Mouse (Mus musculus) CH12.LX (cell line): ENCODE data around the gene Gbe1. TPM values are rescaled to one million over a fixed set of nuclear protein-coding genes. Genes with fewer than 3 reads are reported as not detected.

Experiments used
- DNase-seq: peaks from one replicate; pipeline ENCODE4 v3.0.0-alpha.2; 2013; ENCODE audit errors: extremely low read depth
- H3K27ac ChIP-seq: 2 replicates; pipeline ENCODE4 v1.5.1; 2012; ENCODE audit warnings: low read depth, mild to moderate bottlenecking, control low read depth, moderate library complexity; ENCODE audit not compliant: insufficient read depth
- H3K27me3 ChIP-seq: replicated peaks from 2 replicates; pipeline ENCODE3; 2012; ENCODE audit warnings: inconsistent platforms
- H3K36me3 ChIP-seq, 2 experiments: replicated peaks in 1 of 2; 2 replicates each; pipeline versions ENCODE3 to v1.6.1; 2012; ENCODE audit warnings: inconsistent platforms in 1 of 2, low read length in 1 of 2, mild to moderate bottlenecking in 1 of 2, mixed read lengths in 1 of 2, moderate library complexity in 1 of 2; ENCODE audit not compliant: control insufficient read depth in 1 of 2, insufficient read depth in 1 of 2
- H3K4me1 ChIP-seq, 2 experiments: 2 replicates each; pipeline ENCODE4 v1.6.1; 2012; ENCODE audit warnings: inconsistent platforms in 1 of 2, moderate library complexity in 1 of 2; ENCODE audit not compliant: insufficient read depth in 2 of 2, control insufficient read depth in 1 of 2
- H3K4me2 ChIP-seq: 2 replicates; pipeline ENCODE4 v1.6.1; 2012; ENCODE audit warnings: low read depth, mild to moderate bottlenecking, control low read depth; ENCODE audit not compliant: poor library complexity, insufficient read depth, severe bottlenecking
- H3K4me3 ChIP-seq, 3 experiments: fragments of 150-350 bp in 1 of 3; sonication (generic) in 1 of 3; replicated peaks in 1 of 3; 2 replicates each; pipeline versions ENCODE3 to v1.5.1; 2011 to 2012; ENCODE audit warnings: low read depth in 2 of 3, low read length in 2 of 3, mild to moderate bottlenecking in 2 of 3, moderate library complexity in 2 of 3, control low read depth in 1 of 3, improper control_type of control experiment in 1 of 3, inconsistent platforms in 1 of 3, mixed read lengths in 1 of 3; ENCODE audit not compliant: poor library complexity in 1 of 3
- H3K79me2 ChIP-seq: replicated peaks from 2 replicates; pipeline ENCODE4 v1.6.1; 2012; ENCODE audit warnings: mild to moderate bottlenecking, moderate library complexity; ENCODE audit not compliant: control insufficient read depth, poor library complexity, insufficient read depth, severe bottlenecking; ENCODE audit errors: extremely low read depth
- H3K9ac ChIP-seq: 2 replicates; pipeline ENCODE4 v1.6.1; 2012; ENCODE audit warnings: low read depth, mild to moderate bottlenecking, control low read depth, moderate library complexity; ENCODE audit not compliant: insufficient read depth
- H3K9me3 ChIP-seq: replicated peaks from 2 replicates; pipeline ENCODE3; 2012; ENCODE audit warnings: low read length, inconsistent platforms, mixed read lengths
- CHD1 ChIP-seq: IDR thresholded peaks from 2 replicates; pipeline ENCODE4 v1.6.1; 2012; ENCODE audit warnings: low read depth, low read length, improper control_type of control experiment, inconsistent platforms
- CHD2 ChIP-seq: IDR thresholded peaks from 2 replicates; pipeline ENCODE4 v1.6.1; 2011; ENCODE audit warnings: low read length, improper control_type of control experiment
- IRF4 ChIP-seq: IDR thresholded peaks from 2 replicates; pipeline ENCODE4 v1.6.1; 2014; ENCODE audit warnings: low read depth, mild to moderate bottlenecking, inconsistent platforms, low read length, improper control_type of control experiment
- POLR2A ChIP-seq: IDR thresholded peaks from 2 replicates; pipeline ENCODE4 v1.6.1; 2011; ENCODE audit warnings: low read depth, mild to moderate bottlenecking, improper control_type of control experiment, low read length
- SMC3 ChIP-seq: IDR thresholded peaks from 2 replicates; pipeline ENCODE4 v1.6.1; 2011; ENCODE audit warnings: low read depth, low read length, improper control_type of control experiment
- USF2 ChIP-seq: conservative IDR thresholded peaks from 2 replicates; pipeline ENCODE4 v1.6.1; 2011; ENCODE audit warnings: low read depth, low read length, improper control_type of control experiment
- ZKSCAN1 ChIP-seq: IDR thresholded peaks from 2 replicates; pipeline ENCODE4 v1.6.1; 2012; ENCODE audit warnings: low read depth, inconsistent platforms, low read length, improper control_type of control experiment, borderline replicate concordance
- ZMIZ1 ChIP-seq: IDR thresholded peaks from 2 replicates; pipeline ENCODE4 v1.6.1; 2012; ENCODE audit warnings: low read depth, mild to moderate bottlenecking, inconsistent platforms, low read length, improper control_type of control experiment
- ZNF384 ChIP-seq: IDR thresholded peaks from 2 replicates; pipeline ENCODE4 v1.6.1; 2012; ENCODE audit warnings: low read depth, low read length, improper control_type of control experiment, inconsistent platforms
- dilution Hi-C: fragments of 300-500 bp; cut with MboI; formaldehyde crosslinking; loops from 2 replicates; pipeline ENCODE4 v1.14.3; 2020; ENCODE audit warnings: low sequenced_read_pairs; ENCODE audit not compliant: extremely low pct_unique_long_range_greater_than_20kb, extremely low pct_ligation_motif_present
- in situ Hi-C: fragments of 300-500 bp; cut with MboI; formaldehyde crosslinking; loops from 3 replicates; pipeline ENCODE4 v1.14.3; 2019; ENCODE audit warnings: low sequenced_read_pairs, low pct_ligation_motif_present, low pct_unique_long_range_greater_than_20kb, mixed read lengths
- polyA plus RNA-seq: library from polyadenylated mRNA; unstranded; fragments of >175 nt; gene quantifications from 2 replicates; pipeline ENCODE4 v1.2.1, GENCODE M21; 2012; ENCODE audit warnings: low read depth; ENCODE audit not compliant: insufficient read length
- total RNA-seq, 2 experiments: library from RNA; depleted of rRNA; stranded (reverse); fragments of 300-350 nt in 1 of 2; fragments of >200 nt in 1 of 2; gene quantifications; 2 replicates each; pipeline ENCODE4 v1.2.3; 2012 to 2014

The Gbe1 gene
- total and polyA plus RNA-seq, 3 experiments = not detected

DNA sequence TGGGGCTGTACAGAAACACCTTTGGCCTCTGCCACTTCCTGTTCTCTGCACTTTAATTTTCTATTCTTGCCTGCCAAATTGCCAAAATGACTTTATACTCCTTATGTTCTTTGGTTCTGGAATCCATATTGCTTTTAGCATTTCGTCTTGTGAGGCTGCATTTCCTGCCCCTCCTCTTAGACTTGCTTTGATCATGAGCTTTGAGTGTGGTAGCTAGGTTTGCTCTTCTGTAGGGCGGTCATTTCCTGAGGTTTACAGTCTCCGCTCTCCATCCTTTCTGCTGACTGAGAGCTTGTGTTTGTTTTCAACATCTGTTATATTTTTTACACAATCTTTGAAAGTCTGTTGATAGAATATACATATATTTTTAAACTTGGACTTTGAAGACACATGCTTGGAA is 107.3 kb downstream of the Gbe1 start:
- Histone ChIP-seq H3K9ac (no peak overlapping the region), H3K27ac (no peak overlapping the region), H3K36me3 (no peaks in the 10 kb centered on the region), H3K4me1 (no peaks in the 10 kb centered on the region), H3K27me3 (no peaks in the 10 kb centered on the region), H3K4me2 (no peak overlapping the region), H3K9me3 (peaks cover 46% of the 10 kb centered on the region), H3K79me2 (no peaks in the 10 kb centered on the region), H3K4me3 (no peak overlapping the region)
- in situ Hi-C loops = no loop called here
- TF ChIP-seq ZNF384 (no peak), POLR2A (no peak), CHD2 (no peak)
- dilution Hi-C loops = no loop called here
- no peak for DNase-seq

DNA sequence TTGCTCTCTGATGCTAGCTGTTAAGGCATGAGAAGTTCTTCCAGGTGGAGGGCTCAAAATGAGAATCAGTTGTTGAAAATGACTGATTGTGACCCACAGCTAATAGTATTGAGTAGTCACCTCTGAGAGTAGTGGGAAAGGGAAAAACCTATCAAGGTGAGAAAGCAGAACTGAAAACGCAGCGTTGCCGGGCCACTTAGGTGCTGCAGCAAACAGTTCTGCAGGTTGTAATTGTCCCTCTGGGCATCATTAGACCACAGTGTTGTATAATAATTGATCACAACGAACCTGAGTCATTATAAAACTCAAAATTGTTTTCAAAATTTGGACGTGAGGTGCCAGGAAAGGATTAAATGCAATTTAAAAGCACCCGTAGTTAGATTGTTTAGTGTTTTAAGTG is 135.8 kb downstream of the Gbe1 start:
- no peaks in the 10 kb centered on the region for H3K79me2 ChIP-seq
- H3K27me3 ChIP-seq = no peaks in the 10 kb centered on the region
- H3K27ac ChIP-seq = no peak overlapping the region
- no peak overlapping the region for H3K4me2 ChIP-seq
- no peak overlapping the region for H3K9ac ChIP-seq
- DNase-seq = no peak
- H3K4me1 ChIP-seq = no peaks in the 10 kb centered on the region
- in situ Hi-C loops = no loop called here
- dilution Hi-C loops = no loop called here
- no peaks in the 10 kb centered on the region for H3K36me3 ChIP-seq
- peaks cover 61% of the 10 kb centered on the region for H3K9me3 ChIP-seq
- H3K4me3 ChIP-seq = no peak overlapping the region
- TF ChIP-seq SMC3 = no peak
- no peak for TF ChIP-seq ZMIZ1
- no peak for TF ChIP-seq IRF4

DNA sequence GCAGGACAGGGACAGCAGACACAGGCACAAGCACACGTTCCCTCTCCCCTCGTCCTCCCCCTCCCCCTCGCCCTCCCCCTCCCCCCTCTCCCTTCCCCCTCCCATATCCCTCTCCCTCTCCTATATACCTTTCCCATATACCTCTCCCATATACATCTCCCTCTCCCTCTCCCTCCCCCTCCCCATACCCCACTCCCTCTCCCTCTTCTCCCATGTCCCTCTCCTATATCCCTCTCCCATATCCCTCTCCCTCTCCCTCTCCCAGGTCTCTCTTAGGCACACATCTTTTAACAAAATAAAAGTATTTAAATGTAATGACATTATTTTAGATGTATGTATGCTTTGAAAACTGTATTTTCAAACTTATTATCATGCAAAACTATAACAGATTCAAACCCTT is 161.8 kb downstream of the Gbe1 start:
- no peak overlapping the region for H3K27ac ChIP-seq
- peaks cover 36% of the 10 kb centered on the region for H3K9me3 ChIP-seq
- H3K4me3 ChIP-seq = no peak overlapping the region
- H3K4me2 ChIP-seq = no peak overlapping the region
- H3K27me3 ChIP-seq = no peaks in the 10 kb centered on the region
- no peak for DNase-seq
- H3K4me1 ChIP-seq = no peaks in the 10 kb centered on the region
- H3K9ac ChIP-seq = no peak overlapping the region
- H3K36me3 ChIP-seq = no peaks in the 10 kb centered on the region
- no peaks in the 10 kb centered on the region for H3K79me2 ChIP-seq
- TF ChIP-seq ZKSCAN1 (no peak), USF2 (no peak), CHD2 (no peak), CHD1 (no peak)
- dilution Hi-C loops = no loop called here
- in situ Hi-C loops = no loop called here
